Mouse (Mus musculus) stomach, embryonic 14.5 days (tissue): Measurements from ENCODE around the gene Traf5. TPM values are rescaled to one million over a fixed set of nuclear protein-coding genes. Genes with fewer than 3 reads are reported as not detected.
A peak's percentile ranks its signal among the peaks of the same experiment; 100 is the strongest.

Experiments used
- ATAC-seq: fragments of 200-750 bp; cut with Nextera tagmentation; 2 replicates; pipeline ENCODE4 v1.8.0; 2017; ENCODE audit warnings: low read depth, moderate TSS enrichment; ENCODE audit not compliant: insufficient number of reproducible peaks, insufficient read depth, low FRiP score
- H3K27ac ChIP-seq: fragments of 300-500 bp; sonication (generic); 2 replicates; pipeline ENCODE4 v1.5.1; 2014; ENCODE audit warnings: mild to moderate bottlenecking, low read length, moderate library complexity, mixed read lengths
- H3K27me3 ChIP-seq: fragments of 300-500 bp; sonication (generic); 2 replicates; pipeline ENCODE4 v1.6.1; 2014; ENCODE audit warnings: low read length, control low read depth, mixed read lengths; ENCODE audit not compliant: control insufficient read depth, insufficient read depth
- H3K36me3 ChIP-seq: fragments of 300-500 bp; sonication (generic); 2 replicates; pipeline ENCODE4 v1.6.1; 2014; ENCODE audit warnings: mild to moderate bottlenecking, control low read depth, low read length, moderate library complexity, mixed read lengths; ENCODE audit not compliant: control insufficient read depth, insufficient read depth
- H3K4me1 ChIP-seq: fragments of 300-500 bp; sonication (generic); 2 replicates; pipeline ENCODE4 v1.6.1; 2014; ENCODE audit warnings: low read length, control low read depth, mixed read lengths; ENCODE audit not compliant: control insufficient read depth, insufficient read depth
- H3K4me2 ChIP-seq: fragments of 300-500 bp; sonication (generic); replicated peaks from 2 replicates; pipeline ENCODE4 v1.6.1; 2014; ENCODE audit warnings: low read depth, low read length, control low read depth
- H3K4me3 ChIP-seq: fragments of 300-500 bp; sonication (generic); 2 replicates; pipeline ENCODE4 v1.5.1; 2014; ENCODE audit warnings: low read depth, low read length, control low read depth
- H3K9ac ChIP-seq: fragments of 300-500 bp; sonication (generic); replicated peaks from 2 replicates; pipeline ENCODE4 v1.6.1; 2014; ENCODE audit warnings: low read depth, mild to moderate bottlenecking, control low read depth, low read length, moderate library complexity, mixed read lengths
- H3K9me3 ChIP-seq: fragments of 300-500 bp; sonication (generic); 2 replicates; pipeline ENCODE4 v1.6.1; 2016; ENCODE audit warnings: low read depth, low read length, control low read depth; ENCODE audit not compliant: control insufficient read depth
- WGBS: fragments of 180-500 bp; shearing (Covaris S2); extraction: QIAGEN DNeasy Blood & Tissue Kit; methylation state at CpG from one replicate; pipeline ENCODE4 v1.1.7; 2014; 5-methylcytosine and 5-hydroxymethylcytosine counted together
- polyA plus RNA-seq: library from polyadenylated mRNA; unstranded; fragments of >200 nt; fragmentation: Nextera tagmentation; extraction: Ambion mirVana; gene quantifications from 2 replicates; pipeline ENCODE4 v1.2.1, GENCODE M21; 2014

Traf5 gene
- polyA plus RNA-seq, 1 experiment from 2014 or later = 28.8 TPM

- H3K27me3 ChIP-seq = no peaks in the 10 kb centered on the region
- ATAC-seq = no peak
- H3K27ac ChIP-seq = no peak overlapping the region
- H3K4me1 ChIP-seq = no peaks in the 10 kb centered on the region
- no peak overlapping the region for H3K4me2 ChIP-seq
- no peak overlapping the region for H3K9ac ChIP-seq
- no peak overlapping the region for H3K4me3 ChIP-seq
- peaks cover 35% of the 10 kb centered on the region for H3K36me3 ChIP-seq
- WGBS = 94% methylated on average over 8 of the region's 8 CpGs
- peaks cover 5% of the 10 kb centered on the region; the same call in 1 of the 2 replicates for H3K9me3 ChIP-seq
Measured at GRCm38 (mm10) chr1:192063209-192063946, 29.0 kb downstream of the Traf5 start.

- H3K36me3 ChIP-seq = peaks cover 37% of the 10 kb centered on the region
- H3K27ac ChIP-seq = no peak overlapping the region
- 86% methylated on average over 14 of the region's 14 CpGs for WGBS
Measured at GRCm38 (mm10) chr1:192062682-192063081, 29.7 kb downstream of the Traf5 start.

GRCm38 (mm10) chr1:192061666-192062306 is 30.6 kb downstream of the Traf5 start:
- Histone ChIP-seq H3K27ac (no peak overlapping the region), H3K4me1 (no peaks in the 10 kb centered on the region), H3K9ac (no peak overlapping the region), H3K27me3 (no peaks in the 10 kb centered on the region), H3K36me3 (peaks cover 37% of the 10 kb centered on the region), H3K9me3 (peaks cover 5% of the 10 kb centered on the region; the same call in 1 of the 2 replicates), H3K4me3 (no peak overlapping the region), H3K4me2 (no peak overlapping the region)
- WGBS = 39% methylated on average over 4 of the region's 4 CpGs
- ATAC-seq = peak; percentile 63; the same call in 1 of the 2 replicates

More at GRCm38 (mm10) chr1:192062682-192063081, 29.7 kb downstream of the Traf5 start:
- no peak overlapping the region for H3K4me3 ChIP-seq
- no peak overlapping the region for H3K9ac ChIP-seq
- no peaks in the 10 kb centered on the region for H3K4me1 ChIP-seq
- H3K4me2 ChIP-seq = no peak overlapping the region
- ATAC-seq = no peak
- peaks cover 5% of the 10 kb centered on the region; the same call in 1 of the 2 replicates for H3K9me3 ChIP-seq
- no peaks in the 10 kb centered on the region for H3K27me3 ChIP-seq

- 70% methylated on average over 10 of the region's 10 CpGs for WGBS
- Histone ChIP-seq H3K9me3 (peaks cover 5% of the 10 kb centered on the region; the same call in 1 of the 2 replicates), H3K36me3 (peaks cover 27% of the 10 kb centered on the region; the same call in 1 of the 2 replicates), H3K4me2 (no peak overlapping the region), H3K27me3 (no peaks in the 10 kb centered on the region), H3K4me3 (no peak overlapping the region), H3K27ac (no peak overlapping the region), H3K9ac (no peak overlapping the region), H3K4me1 (no peaks in the 10 kb centered on the region)
- no peak for ATAC-seq
Measured at GRCm38 (mm10) chr1:192058911-192059310, 33.4 kb downstream of the Traf5 start.

- Histone ChIP-seq H3K9ac (no peak overlapping the region), H3K36me3 (peaks cover 7% of the 10 kb centered on the region; the same call in 1 of the 2 replicates), H3K4me3 (no peak overlapping the region), H3K27ac (no peak overlapping the region), H3K4me2 (no peak overlapping the region), H3K27me3 (no peaks in the 10 kb centered on the region), H3K4me1 (no peaks in the 10 kb centered on the region), H3K9me3 (no peaks in the 10 kb centered on the region)
- no peak for ATAC-seq
- WGBS = 55% methylated on average over 3 of the region's 3 CpGs
Measured at GRCm38 (mm10) chr1:192053726-192054125, 38.6 kb downstream of the Traf5 start.

- H3K36me3 ChIP-seq = peaks cover 4% of the 10 kb centered on the region; the same call in 1 of the 2 replicates
- H3K4me3 ChIP-seq = no peak overlapping the region
- no peaks in the 10 kb centered on the region for H3K4me1 ChIP-seq
- H3K9me3 ChIP-seq = no peaks in the 10 kb centered on the region
- H3K27ac ChIP-seq = no peak overlapping the region
- H3K27me3 ChIP-seq = no peaks in the 10 kb centered on the region
- no peak overlapping the region for H3K9ac ChIP-seq
- no peak for ATAC-seq
- 85% methylated on average over 5 of the region's 5 CpGs for WGBS
- H3K4me2 ChIP-seq = no peak overlapping the region
Measured at GRCm38 (mm10) chr1:192052986-192053385, 39.4 kb downstream of the Traf5 start.

GRCm38 (mm10) chr1:192052461-192052860 is 39.9 kb downstream of the Traf5 start:
- Histone ChIP-seq H3K27ac (no peak overlapping the region), H3K27me3 (no peaks in the 10 kb centered on the region), H3K4me1 (no peaks in the 10 kb centered on the region), H3K4me3 (no peak overlapping the region), H3K9ac (no peak overlapping the region), H3K36me3 (peaks cover 4% of the 10 kb centered on the region; the same call in 1 of the 2 replicates), H3K4me2 (no peak overlapping the region), H3K9me3 (no peaks in the 10 kb centered on the region)
- ATAC-seq = no peak
- WGBS = 87% methylated on average over 8 of the region's 8 CpGs

GRCm38 (mm10) chr1:191999022-191999421 is 93.3 kb downstream of the Traf5 start:
- Histone ChIP-seq H3K4me3 (no peak overlapping the region), H3K9me3 (no peaks in the 10 kb centered on the region), H3K4me2 (no peak overlapping the region), H3K27ac (no peak overlapping the region), H3K27me3 (no peaks in the 10 kb centered on the region), H3K36me3 (peaks cover 11% of the 10 kb centered on the region; the same call in 1 of the 2 replicates), H3K9ac (no peak overlapping the region), H3K4me1 (no peaks in the 10 kb centered on the region)
- no peak for ATAC-seq
